Mouse (Mus musculus) forebrain, embryonic 11.5 days (tissue): ENCODE data around the gene Msx1. TPM values are rescaled to one million over a fixed set of nuclear protein-coding genes. Genes with fewer than 3 reads are reported as not detected.

Experiments
- ATAC-seq: fragments of 200-750 bp; cut with Nextera tagmentation; replicated peaks from 2 replicates; pipeline ENCODE4 v1.8.0; 2017; ENCODE audit warnings: moderate TSS enrichment; ENCODE audit not compliant: low FRiP score
- DNase-seq: peaks from one replicate; pipeline ENCODE4 v3.0.0-alpha.2; 2017; ENCODE audit warnings: low spot score
- H3K27ac ChIP-seq: fragments of 300-500 bp; sonication (generic); 2 replicates; pipeline ENCODE4 v1.5.1; 2014; ENCODE audit warnings: low read depth, low read length
- H3K27me3 ChIP-seq: fragments of 300-500 bp; sonication (generic); 2 replicates; pipeline ENCODE4 v1.6.1; 2014; ENCODE audit warnings: mild to moderate bottlenecking, low read length, mixed read lengths; ENCODE audit not compliant: control insufficient read depth, insufficient read depth
- H3K36me3 ChIP-seq: fragments of 300-500 bp; sonication (generic); 2 replicates; pipeline ENCODE4 v1.6.1; 2014; ENCODE audit warnings: mild to moderate bottlenecking, low read length, moderate library complexity, mixed read lengths; ENCODE audit not compliant: control insufficient read depth, insufficient read depth
- H3K4me1 ChIP-seq: fragments of 300-500 bp; sonication (generic); replicated peaks from 2 replicates; pipeline ENCODE4 v1.6.1; 2014; ENCODE audit warnings: low read length, mixed read lengths; ENCODE audit not compliant: control insufficient read depth, insufficient read depth
- H3K4me2 ChIP-seq: fragments of 300-500 bp; sonication (generic); 2 replicates; pipeline ENCODE4 v1.6.1; 2014; ENCODE audit warnings: low read depth, mild to moderate bottlenecking, low read length, moderate library complexity, mixed read lengths; ENCODE audit not compliant: severe bottlenecking
- H3K4me3 ChIP-seq: fragments of 300-500 bp; sonication (generic); 2 replicates; pipeline ENCODE4 v1.5.1; 2014; ENCODE audit warnings: low read depth, low read length
- H3K9ac ChIP-seq: fragments of 300-500 bp; sonication (generic); 2 replicates; pipeline ENCODE4 v1.6.1; 2014; ENCODE audit warnings: low read length
- H3K9me3 ChIP-seq: fragments of 300-500 bp; sonication (generic); 2 replicates; pipeline ENCODE4 v1.6.1; 2016; ENCODE audit warnings: low read length, mixed read lengths; ENCODE audit not compliant: control insufficient read depth
- WGBS: fragments of 180-500 bp; shearing (Covaris S2); extraction: QIAGEN DNeasy Blood & Tissue Kit; methylation state at CpG from one replicate; pipeline ENCODE4 v1.1.7; 2014; 5-methylcytosine and 5-hydroxymethylcytosine counted together
- polyA plus RNA-seq: library from polyadenylated mRNA; unstranded; fragments of >200 nt; fragmentation: Nextera tagmentation; extraction: Ambion mirVana; gene quantifications from 2 replicates; pipeline ENCODE4 v1.2.1, GENCODE M21; 2014

Gene Msx1
- 164 and 175 TPM in 2 replicates for polyA plus RNA-seq

DNA sequence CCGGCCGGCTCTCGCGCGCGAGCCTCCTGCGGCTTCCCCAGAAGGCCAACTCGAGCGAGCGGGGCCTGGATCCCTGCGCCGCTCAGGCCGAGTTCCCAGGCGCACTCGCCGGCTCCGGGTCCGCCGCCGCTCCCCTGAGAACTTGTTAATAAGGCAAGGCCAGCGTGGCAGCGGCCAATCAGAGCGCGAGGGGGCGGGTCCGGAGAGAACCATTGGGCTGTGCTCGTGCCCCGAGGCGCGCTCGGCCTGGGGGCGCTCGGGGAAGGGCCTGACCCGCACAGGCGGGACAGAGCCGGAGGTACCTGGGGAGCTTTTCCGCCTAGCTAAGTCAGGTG lies at the start of gene Msx1:
Gene Msx1, minus strand, starts transcription at position 123 of the 335 bp plus-strand sequence.
- ATAC-seq (peak; percentile 83), DNase-seq (peak; percentile 95)
- no peaks in the 10 kb centered on the region for H3K36me3 ChIP-seq
- H3K9me3 ChIP-seq, result no peaks in the 10 kb centered on the region; the same call in 1 of the 2 replicates
- WGBS, result under 1% methylated on average over 37 of the region's 37 CpGs
- H3K4me3 ChIP-seq, result peak within 1 kb of the TSS; percentile 41
- H3K4me2 ChIP-seq, result peak within 1 kb of the TSS; percentile 77
- H3K27me3 ChIP-seq, result peaks cover 86% of the 10 kb centered on the region
- peaks cover 37% of the 10 kb centered on the region for H3K4me1 ChIP-seq
- H3K9ac ChIP-seq, result peak within 1 kb of the TSS; percentile 57
- peak within 1 kb of the TSS; percentile 6; the same call in 1 of the 2 replicates for H3K27ac ChIP-seq

DNA sequence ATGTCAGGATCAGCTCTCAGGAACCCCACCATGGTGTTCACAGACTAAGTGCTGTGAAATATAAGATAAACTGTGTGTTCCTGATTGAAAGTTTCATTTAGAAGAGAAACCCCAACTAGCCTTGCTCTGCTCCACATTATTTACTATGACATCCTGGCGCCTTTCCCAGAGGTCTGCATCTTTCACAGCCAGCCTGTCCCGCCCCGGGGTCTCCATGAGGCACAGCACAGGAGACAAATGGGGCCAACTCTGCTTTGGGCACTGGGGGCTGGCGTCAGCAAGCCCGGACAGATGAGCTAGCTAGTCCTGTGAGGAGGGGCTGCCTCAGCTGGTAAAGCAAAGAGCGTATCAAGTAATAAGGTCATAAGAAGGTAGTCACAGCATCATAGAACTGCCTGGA lies 41.1 kb upstream of the Msx1 start:
- no peak for ATAC-seq
- Histone ChIP-seq H3K4me1 (peaks cover 1% of the 10 kb centered on the region; the same call in 1 of the 2 replicates), H3K4me2 (no peak overlapping the region), H3K9me3 (no peaks in the 10 kb centered on the region), H3K27me3 (no peaks in the 10 kb centered on the region), H3K4me3 (no peak overlapping the region), H3K9ac (no peak overlapping the region), H3K36me3 (no peaks in the 10 kb centered on the region), H3K27ac (no peak overlapping the region)
- 94% methylated on average over 6 of the region's 6 CpGs for WGBS
- no peak for DNase-seq

DNA sequence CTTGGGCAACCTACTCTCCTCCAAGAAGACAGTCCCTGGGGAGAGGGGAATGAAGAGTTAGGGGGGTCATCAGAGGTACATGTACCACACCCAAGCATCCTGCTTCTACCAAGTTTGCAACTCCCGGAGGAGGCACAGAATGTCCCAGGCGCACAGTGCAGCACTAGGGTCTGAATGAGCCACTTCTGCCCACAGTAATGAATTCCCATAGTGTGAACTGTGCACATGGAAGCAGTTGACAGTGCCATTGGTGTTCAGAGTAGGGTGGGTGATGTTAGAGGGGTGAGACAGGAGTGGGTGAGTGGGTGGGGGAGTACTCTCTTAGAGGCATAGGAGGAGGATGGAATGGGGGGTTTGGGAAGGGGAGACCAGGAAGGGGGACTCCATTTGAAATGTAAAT lies 39.9 kb upstream of the Msx1 start:
- Histone ChIP-seq H3K36me3 (no peaks in the 10 kb centered on the region), H3K4me3 (no peak overlapping the region), H3K9ac (no peak overlapping the region), H3K4me2 (no peak overlapping the region), H3K27ac (no peak overlapping the region), H3K9me3 (no peaks in the 10 kb centered on the region), H3K27me3 (no peaks in the 10 kb centered on the region), H3K4me1 (peaks cover 3% of the 10 kb centered on the region; the same call in 1 of the 2 replicates)
- ATAC-seq (no peak), DNase-seq (no peak)
- WGBS, result 87% methylated on average over 2 of the region's 2 CpGs

DNA sequence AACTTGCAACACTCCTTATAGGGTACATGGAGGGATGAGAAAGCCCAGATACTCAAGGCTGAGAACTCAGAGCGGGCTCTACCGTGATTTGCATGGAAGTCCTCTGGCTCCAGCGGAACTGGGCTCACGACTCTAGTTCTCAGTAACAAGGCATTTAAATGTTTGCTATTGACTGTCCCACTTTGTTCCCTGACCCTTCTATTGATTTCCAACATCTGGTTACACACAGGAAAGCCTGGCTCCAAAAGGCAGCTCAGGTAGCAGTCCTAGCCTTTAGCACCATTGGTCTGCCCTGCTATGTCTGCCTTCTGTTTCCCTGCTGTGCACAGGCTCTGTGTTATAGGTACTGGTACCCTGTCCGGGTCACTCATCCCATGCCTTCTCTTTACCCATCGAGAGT lies 36.5 kb upstream of the Msx1 start:
- Histone ChIP-seq H3K9ac (no peak overlapping the region), H3K27ac (no peak overlapping the region), H3K4me2 (no peak overlapping the region), H3K36me3 (no peaks in the 10 kb centered on the region), H3K4me1 (peaks cover 6% of the 10 kb centered on the region; the same call in 1 of the 2 replicates), H3K27me3 (no peaks in the 10 kb centered on the region), H3K9me3 (no peaks in the 10 kb centered on the region), H3K4me3 (no peak overlapping the region)
- WGBS, result 85% methylated on average over 6 of the region's 6 CpGs
- DNase-seq, result no peak
- ATAC-seq, result no peak

DNA sequence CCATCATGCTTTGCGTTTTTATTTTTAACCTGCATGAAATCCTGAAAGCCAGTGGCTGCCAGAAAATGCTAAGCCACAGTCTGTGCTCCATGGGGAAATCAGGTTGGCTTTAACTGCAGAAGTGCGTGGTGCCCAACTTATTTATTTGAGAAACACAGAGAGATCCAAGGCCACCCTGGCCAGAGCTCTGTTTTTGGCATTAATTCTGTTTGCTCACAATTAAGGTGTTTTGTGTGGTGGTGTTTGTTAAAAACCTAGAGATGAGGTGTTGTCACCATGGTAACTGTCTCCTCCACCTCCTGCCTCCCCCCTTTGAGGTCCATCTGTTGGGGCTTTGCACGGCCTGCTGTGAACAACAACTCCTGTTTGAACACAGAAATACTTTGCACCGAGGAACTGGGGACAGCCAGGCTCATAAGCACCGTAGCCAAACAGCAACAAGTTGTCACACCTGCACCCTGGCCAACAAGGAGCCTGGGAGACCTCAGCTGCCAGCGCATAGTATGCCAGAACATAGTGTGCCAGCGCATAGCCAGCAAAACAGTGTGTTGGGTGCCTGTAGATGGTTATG lies 35.9 kb upstream of the Msx1 start:
- H3K4me2 ChIP-seq, result no peak overlapping the region
- WGBS, result 64% methylated on average over 7 of the region's 7 CpGs
- no peaks in the 10 kb centered on the region for H3K27me3 ChIP-seq
- no peak overlapping the region for H3K4me3 ChIP-seq
- no peaks in the 10 kb centered on the region for H3K9me3 ChIP-seq
- peaks cover 6% of the 10 kb centered on the region; the same call in 1 of the 2 replicates for H3K4me1 ChIP-seq
- H3K36me3 ChIP-seq, result no peaks in the 10 kb centered on the region
- H3K9ac ChIP-seq, result no peak overlapping the region
- no peak for ATAC-seq
- H3K27ac ChIP-seq, result no peak overlapping the region
- DNase-seq, result no peak

DNA sequence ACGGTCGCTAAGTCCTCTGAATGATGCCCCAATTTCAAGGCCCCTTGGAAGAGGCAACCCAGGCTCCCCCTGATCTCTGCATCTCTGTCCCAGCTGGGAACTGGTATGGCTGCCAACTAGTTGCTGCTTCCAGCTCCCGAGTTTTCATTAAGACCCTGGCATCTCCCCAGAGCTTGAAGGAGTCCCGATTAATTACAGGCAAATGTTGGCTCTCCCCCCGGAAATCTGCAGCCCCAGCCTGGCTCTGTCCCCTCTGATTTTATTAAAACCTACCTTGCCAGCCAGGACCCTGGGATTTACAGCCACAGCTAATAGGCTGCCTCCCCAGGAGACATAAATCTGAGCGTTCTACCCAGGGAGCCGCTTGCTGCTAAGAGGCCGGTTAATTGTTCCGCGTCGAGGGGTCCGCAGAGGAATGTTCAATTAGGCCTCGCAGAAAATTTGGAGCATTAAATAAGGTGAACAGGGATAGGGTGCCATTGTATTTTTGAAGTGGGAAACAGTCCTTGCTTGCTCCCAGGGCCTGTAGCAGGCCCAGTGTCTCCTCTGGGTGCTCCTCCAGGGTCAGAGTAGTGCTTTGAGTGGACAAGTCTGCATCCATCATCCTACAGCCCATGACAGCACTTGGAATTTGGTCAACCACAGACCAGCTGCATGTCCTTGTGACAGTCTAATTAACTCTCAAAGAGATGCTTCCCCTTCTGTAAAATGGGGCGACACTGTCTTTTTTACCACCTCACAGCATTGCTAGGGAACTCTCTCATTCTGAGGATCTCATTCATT lies 33.6 kb upstream of the Msx1 start:
- ATAC-seq, result no peak
- WGBS, result 27% methylated on average over 14 of the region's 14 CpGs
- H3K9ac ChIP-seq, result no peak overlapping the region
- H3K4me2 ChIP-seq, result no peak overlapping the region
- no peaks in the 10 kb centered on the region for H3K9me3 ChIP-seq
- no peaks in the 10 kb centered on the region for H3K27me3 ChIP-seq
- H3K27ac ChIP-seq, result no peak overlapping the region
- DNase-seq, result no peak
- H3K36me3 ChIP-seq, result no peaks in the 10 kb centered on the region
- H3K4me3 ChIP-seq, result no peak overlapping the region
- H3K4me1 ChIP-seq, result peaks cover 6% of the 10 kb centered on the region; the same call in 1 of the 2 replicates

DNA sequence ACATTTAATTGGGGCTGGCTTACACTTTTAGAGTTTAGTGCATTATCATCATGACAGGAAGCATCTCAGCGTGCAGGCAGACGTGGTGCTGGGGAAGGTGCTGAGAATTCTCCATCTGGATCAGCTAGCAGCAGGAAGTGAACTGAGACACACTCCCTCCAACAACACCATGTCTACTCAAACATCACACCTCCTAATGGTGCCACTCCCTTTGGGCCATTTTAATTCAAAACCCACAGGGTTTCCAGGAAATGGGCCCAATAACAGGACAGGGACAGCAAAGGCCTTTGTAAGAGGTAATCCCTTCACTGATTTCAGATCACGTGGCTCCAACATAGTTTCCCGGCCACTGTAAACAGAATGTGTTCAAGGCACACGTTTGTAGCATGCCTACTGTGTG lies 31.7 kb upstream of the Msx1 start:
- no peak for ATAC-seq
- no peak overlapping the region for H3K9ac ChIP-seq
- no peaks in the 10 kb centered on the region for H3K27me3 ChIP-seq

DNA sequence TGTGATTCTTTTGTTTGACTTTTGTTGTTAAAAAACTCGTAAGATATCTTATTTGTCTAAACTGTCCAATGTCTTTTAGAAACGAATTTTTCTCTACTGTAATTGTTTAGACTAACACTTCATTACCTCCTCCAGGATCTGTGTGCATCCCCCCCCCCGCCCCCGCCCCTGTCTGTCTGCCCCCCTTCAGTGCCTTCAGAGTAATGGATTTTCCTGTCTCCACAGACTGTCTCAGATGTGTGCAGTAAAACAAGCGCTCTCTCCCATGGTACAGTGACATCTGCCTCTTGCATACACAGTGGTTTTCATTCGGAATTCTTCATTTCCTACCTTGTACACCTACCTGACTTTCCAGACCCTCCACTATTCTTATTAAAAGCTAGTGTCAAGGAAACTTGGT lies 29.9 kb upstream of the Msx1 start:
- Histone ChIP-seq H3K4me1 (0 out of 2 replicates have a peak, but pooled peaks cover 2% of the 10 kb centered on the region), H3K4me2 (no peak overlapping the region), H3K27me3 (no peaks in the 10 kb centered on the region), H3K36me3 (no peaks in the 10 kb centered on the region), H3K27ac (no peak overlapping the region), H3K9ac (no peak overlapping the region), H3K4me3 (no peak overlapping the region), H3K9me3 (no peaks in the 10 kb centered on the region)
- 82% methylated on average over 6 of the region's 6 CpGs for WGBS
- DNase-seq, result no peak
- no peak for ATAC-seq

More for the DNA sequence above, 31.7 kb upstream of the Msx1 start:
- Histone ChIP-seq H3K27ac (no peak overlapping the region), H3K9me3 (no peaks in the 10 kb centered on the region), H3K4me1 (peaks cover 6% of the 10 kb centered on the region; the same call in 1 of the 2 replicates), H3K36me3 (no peaks in the 10 kb centered on the region), H3K4me2 (no peak overlapping the region), H3K4me3 (no peak overlapping the region)
- no peak for DNase-seq
- 67% methylated on average over 5 of the region's 5 CpGs for WGBS
